Comparison of ENCODE assay signal across 10 mouse cellular contexts in genomic region chr9:75401593-75402504, GRCm38 (mm10). TPM values are rescaled to one million over a fixed set of nuclear protein-coding genes. Genes with fewer than 3 reads are reported as not detected.
DNase-seq lines count a peak whose midpoint lies in the region; ATAC-seq lines count a peak whose summit lies in the region.
"Had no signal": no experiment of that assay in that cellular context is flagged by ENCODE, and none has a peak within 500 bp of the region (broad histone marks: within the 10 kb centered on the region; RNA-seq: fewer than 3 reads in every experiment).

No protein-coding gene starts in this region.

- H3K4me3 ChIP-seq in heart, embryonic 12.5 days = no peak overlapping the region
- H3K4me3 ChIP-seq: limb, embryonic 15.5 days; neural tube, embryonic 12.5 days had no signal

- no peaks in the 10 kb centered on the region for H3K9me3 ChIP-seq in heart, embryonic 12.5 days (replicated peaks)
- H3K9me3 ChIP-seq: limb, embryonic 15.5 days; neural tube, embryonic 12.5 days had no signal

- no peak for DNase-seq in heart, adult 9 months (ENCODE audit: low spot score in 2 of 2)
- DNase-seq in CD4-positive, CD25-positive, alpha-beta regulatory T cell, adult 2 months (ENCODE audit: low read depth, low spot score) = peak; percentile 63
- peak; percentile 45 for DNase-seq in brain, adult 2 months (ENCODE audit: low read depth, low spot score)
- no peak for DNase-seq in right cerebral cortex, postnatal 36 days (ENCODE audit: low spot score in 2 of 2)
- DNase-seq in urinary bladder, postnatal 25 days (ENCODE audit: low spot score) = no peak
- DNase-seq in kidney, postnatal 36 days = no peak

- peak overlapping the region; percentile 40 for H3K4me2 ChIP-seq in heart, embryonic 12.5 days
- H3K4me2 ChIP-seq: limb, embryonic 15.5 days; neural tube, embryonic 12.5 days had no signal

- no peaks in the 10 kb centered on the region for H3K27me3 ChIP-seq in heart, embryonic 12.5 days (replicated peaks)
- H3K27me3 ChIP-seq: limb, embryonic 15.5 days; neural tube, embryonic 12.5 days had no signal

- no peak for ATAC-seq in heart, embryonic 12.5 days (ENCODE audit: insufficient number of reproducible peaks, low FRiP score)
- peak; percentile 38; the same call in 1 of the 2 replicates for ATAC-seq in megakaryocyte-erythroid progenitor cell, adult 5-6 weeks (replicated peaks; ENCODE audit: low FRiP score, low TSS enrichment, poor library complexity, severe bottlenecking)

- H3K36me3 ChIP-seq in heart, embryonic 12.5 days = peaks cover 17% of the 10 kb centered on the region

- 0 out of 2 replicates have a peak overlapping the region, but pooled peaks have one; percentile 31 for H3K27ac ChIP-seq in heart, embryonic 12.5 days (ENCODE audit: poor library complexity, severe bottlenecking)
- H3K27ac ChIP-seq: limb, embryonic 15.5 days; neural tube, embryonic 12.5 days had no signal

- peak overlapping the region; percentile 37 for H3K9ac ChIP-seq in heart, embryonic 12.5 days
- H3K9ac ChIP-seq: limb, embryonic 15.5 days; neural tube, embryonic 12.5 days had no signal

- peaks cover 59% of the 10 kb centered on the region for H3K4me1 ChIP-seq in heart, embryonic 12.5 days (replicated peaks)

- 43% methylated on average over 20 of the region's 20 CpGs for WGBS in heart, embryonic 12.5 days

RNA-seq across cellular contexts. Expression of gene Mapk6, which starts 8.0 kb away (rescaled TPM):
- polyA plus RNA-seq in heart, embryonic 12.5 days (2016; fragmentation: Nextera tagmentation; extraction: Ambion mirVana) = 66.9 and 68.4 TPM in 2 replicates
- total RNA-seq in megakaryocyte-erythroid progenitor cell, adult 5-6 weeks (2014; fragmentation: Nextera tagmentation) = 28.6 and 30.0 TPM in 2 replicates
- total RNA-seq in megakaryocyte-erythroid progenitor cell, adult 5-6 weeks (2017) = 37.8 and 38.0 TPM in 2 replicates

RNA-seq across cellular contexts. Expression of gene Leo1, which starts 39.5 kb away (rescaled TPM):
- polyA plus RNA-seq in heart, embryonic 12.5 days (2016; fragmentation: Nextera tagmentation; extraction: Ambion mirVana) = 33.8 and 37.0 TPM in 2 replicates
- total RNA-seq in megakaryocyte-erythroid progenitor cell, adult 5-6 weeks (2014; fragmentation: Nextera tagmentation) = 36.6 and 37.5 TPM in 2 replicates
- 76.8 and 84.1 TPM in 2 replicates for total RNA-seq in megakaryocyte-erythroid progenitor cell, adult 5-6 weeks (2017)

RNA-seq across cellular contexts. Expression of gene Bcl2l10, which starts 54.3 kb away (rescaled TPM):
- polyA plus RNA-seq in heart, embryonic 12.5 days (2016; fragmentation: Nextera tagmentation; extraction: Ambion mirVana) = not detected in 2 replicates
- total RNA-seq in megakaryocyte-erythroid progenitor cell, adult 5-6 weeks (2014; fragmentation: Nextera tagmentation) = not detected in 2 replicates
- not detected in 2 replicates for total RNA-seq in megakaryocyte-erythroid progenitor cell, adult 5-6 weeks (2017)
- polyA plus RNA-seq: limb, embryonic 15.5 days; neural tube, embryonic 12.5 days had no signal

Comparison
In these comparisons a context has a peak if more than half of its experiments do, and no peak if none do; other contexts are left out.
1. DNase-seq: peak in CD4-positive, CD25-positive, alpha-beta regulatory T cell, adult 2 months (single experiment) and brain, adult 2 months (single experiment); none in heart, adult 9 months (0 of 2), right cerebral cortex, postnatal 36 days (0 of 2), urinary bladder, postnatal 25 days (single experiment) and kidney, postnatal 36 days (0 of 2).